Mouse (Mus musculus) thymus, postnatal 25 days (tissue): Measurements from ENCODE around the gene Wsb1.
A peak's percentile ranks its signal among the peaks of the same experiment; 100 is the strongest.
"Not testable (repeated sequence)": the region's sequence is repeated elsewhere in the genome, so short reads cannot be mapped to it uniquely, and the experiment has no call there.

Experiments used
- DNase-seq: peaks from one replicate; pipeline ENCODE4 v3.0.0; 2022

Wsb1 gene

DNA sequence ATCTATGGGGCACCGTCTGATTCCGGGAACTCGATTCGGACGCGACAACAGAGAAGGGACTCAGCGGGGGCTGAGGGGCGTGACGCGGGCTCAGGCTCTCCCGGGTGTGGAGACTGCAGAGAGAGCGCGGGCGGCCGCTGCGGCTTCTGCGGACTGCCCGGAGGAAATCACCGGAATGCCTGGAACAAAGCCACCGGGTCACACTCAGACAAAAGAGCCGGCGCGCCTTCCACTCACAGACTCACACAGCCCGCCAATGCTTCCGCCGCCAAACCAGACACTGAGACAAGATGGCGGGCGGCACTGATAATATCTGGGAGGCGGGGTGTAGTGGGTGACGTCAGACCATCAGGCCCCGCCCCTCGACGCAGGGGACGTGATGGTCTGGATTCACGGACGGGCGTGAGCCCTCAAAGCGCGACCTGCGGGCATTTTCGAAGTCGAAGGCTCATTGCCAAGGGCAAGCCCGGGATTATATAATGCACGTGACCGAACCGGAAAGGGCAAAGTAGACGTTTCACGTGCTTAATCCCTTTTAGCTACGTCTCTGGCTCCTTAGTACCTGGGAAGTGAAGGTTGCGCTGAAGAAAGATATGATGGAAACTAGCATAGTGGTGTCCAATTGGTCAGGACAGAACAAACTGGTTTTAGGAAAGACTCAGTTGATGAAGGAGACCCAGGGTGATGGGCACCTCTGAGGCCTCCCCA, at the start of gene Wsb1:
Gene Wsb1, minus strand, starts transcription at position 281 of the 708 bp plus-strand sequence.
- DNase-seq: peak; percentile 94

DNA sequence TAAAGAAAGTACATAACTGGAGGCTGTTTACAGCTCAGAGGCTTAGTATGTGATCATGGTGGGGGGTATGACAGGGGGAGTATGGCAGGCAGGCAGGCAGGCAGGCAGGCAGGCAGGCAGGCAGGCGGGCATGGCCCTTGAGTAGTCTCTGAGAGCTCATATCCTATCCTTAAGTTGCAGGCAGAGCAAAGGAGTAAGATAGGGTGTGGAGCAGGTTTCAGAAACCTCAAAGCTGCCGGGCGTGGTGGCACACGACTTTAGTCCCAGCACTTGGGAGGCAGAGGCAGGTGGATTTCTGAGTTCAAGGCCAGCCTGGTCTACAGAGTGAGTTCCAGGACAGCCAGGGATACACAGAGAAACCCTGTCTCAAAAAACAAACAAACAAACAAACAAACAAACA, 49.8 kb upstream of the Wsb1 start:
- not testable (repeated sequence) for DNase-seq

GRCm38 (mm10) chr11:79303109-79303508, 48.6 kb upstream of the Wsb1 start:
- DNase-seq: no peak

GRCm38 (mm10) chr11:79299719-79300431, 45.4 kb upstream of the Wsb1 start:
- DNase-seq: no peak

- DNase-seq: no peak
These were observed 42.5 kb upstream of the Wsb1 start, which contains the start of gene Gm9964 for GRCm38 (mm10) chr11:79296856-79297491. Gm9964 (minus strand) TSS chr11:79296906.

DNA sequence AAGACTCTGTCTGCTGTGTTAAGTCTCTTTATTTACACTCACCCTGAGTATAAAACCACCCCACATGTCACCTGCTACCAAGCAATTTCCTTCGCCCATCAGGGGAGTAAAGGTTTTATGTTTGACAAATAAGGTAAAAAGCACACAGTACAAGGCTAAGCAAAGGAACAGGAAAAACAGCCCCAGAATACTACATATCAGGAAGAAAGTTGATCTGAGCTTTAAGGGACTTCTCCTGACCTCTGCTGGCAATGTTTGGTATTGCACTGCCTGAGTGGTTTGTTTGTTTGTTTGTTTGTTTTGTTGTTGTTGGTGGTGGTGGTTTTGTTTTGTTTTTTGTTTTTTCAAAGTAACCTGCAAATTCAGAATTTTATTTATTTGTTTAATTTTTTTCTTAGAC, 41.7 kb upstream of the Wsb1 start:
- DNase-seq: peak; percentile 41

DNA sequence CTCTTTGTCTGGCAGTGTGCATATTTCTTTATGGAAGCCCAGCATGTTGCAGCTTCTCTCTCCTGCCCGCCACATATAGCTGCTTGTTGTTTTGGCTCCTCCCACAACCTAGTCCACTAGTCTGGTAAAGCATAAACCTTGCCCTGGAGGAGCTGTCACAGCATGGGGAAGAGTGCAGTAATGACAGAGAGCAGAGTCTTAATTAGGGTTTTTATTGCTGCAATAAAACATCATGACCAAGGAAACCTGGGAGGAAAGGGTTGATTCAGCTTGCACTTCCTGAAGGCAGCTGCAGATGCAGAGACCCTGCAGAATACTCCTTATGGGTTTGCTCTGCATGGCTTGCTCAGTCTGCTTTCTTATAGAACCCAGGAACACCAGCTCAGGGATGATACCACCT, 39.5 kb upstream of the Wsb1 start:
- no peak for DNase-seq

- no peak for DNase-seq
These were observed 38.6 kb upstream of the Wsb1 start for GRCm38 (mm10) chr11:79293025-79293424.

DNA sequence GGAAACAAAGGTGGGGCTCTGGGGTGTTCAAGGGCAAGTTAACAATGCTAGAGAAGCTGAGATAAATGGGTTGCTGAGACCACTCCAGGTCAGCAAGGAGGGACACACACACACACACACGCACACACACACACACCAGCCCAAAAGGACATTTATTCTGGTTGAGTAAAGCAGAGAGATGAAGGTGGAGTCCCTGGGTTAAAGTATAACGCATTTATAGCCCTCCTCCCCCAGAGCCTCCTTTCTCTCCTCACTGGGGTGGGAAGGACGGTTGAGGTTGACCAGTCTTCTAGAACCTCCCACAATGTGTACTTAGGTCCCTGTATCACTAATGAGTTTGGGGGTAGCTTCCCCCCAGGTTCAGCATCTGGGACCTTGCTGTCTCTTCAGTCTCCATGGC, 37.7 kb upstream of the Wsb1 start:
- no peak for DNase-seq

DNA sequence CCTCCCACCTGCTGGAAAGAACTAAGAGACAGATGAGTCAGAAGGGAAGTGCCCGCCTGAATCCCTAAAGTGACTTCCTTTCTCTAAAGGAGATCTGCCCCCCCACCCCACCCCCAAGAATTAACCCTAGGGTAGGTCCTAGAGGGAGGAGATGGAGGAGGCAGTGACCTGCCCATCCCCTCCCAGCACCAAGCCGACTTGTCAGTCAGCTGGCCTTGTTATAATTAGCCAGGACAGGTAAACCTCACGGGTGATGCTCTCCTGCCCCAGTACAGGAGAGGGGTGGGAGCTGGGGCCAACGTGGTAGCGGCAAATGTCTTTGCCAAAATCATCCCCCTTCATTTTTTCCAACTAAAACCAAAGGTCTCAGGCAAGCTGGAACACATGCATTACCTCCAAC, 37.2 kb upstream of the Wsb1 start:
- DNase-seq: no peak

DNA sequence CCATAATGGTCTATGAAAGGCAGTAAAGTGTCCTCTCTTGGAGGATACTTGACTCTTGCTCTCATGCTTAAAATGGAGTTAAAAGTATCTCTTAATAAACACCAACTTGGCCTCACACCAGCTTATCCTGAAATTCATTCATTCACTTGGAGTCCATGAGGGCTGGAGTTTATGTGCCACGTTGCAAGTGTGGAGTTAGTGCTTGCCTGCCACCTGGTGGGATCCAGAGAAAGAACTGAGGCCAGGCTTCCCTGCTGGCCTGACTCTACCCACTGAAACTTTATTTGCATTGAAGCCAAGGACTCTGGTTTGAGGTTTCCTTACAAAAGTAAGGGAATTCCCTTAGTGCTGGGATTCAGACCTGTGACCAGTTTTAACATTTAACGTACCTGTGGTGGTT, 36.0 kb upstream of the Wsb1 start:
- no peak for DNase-seq

- DNase-seq: no peak
These were observed 34.6 kb upstream of the Wsb1 start for GRCm38 (mm10) chr11:79288913-79289640.

- DNase-seq: no peak
These were observed 33.9 kb upstream of the Wsb1 start for GRCm38 (mm10) chr11:79288278-79288843.

DNA sequence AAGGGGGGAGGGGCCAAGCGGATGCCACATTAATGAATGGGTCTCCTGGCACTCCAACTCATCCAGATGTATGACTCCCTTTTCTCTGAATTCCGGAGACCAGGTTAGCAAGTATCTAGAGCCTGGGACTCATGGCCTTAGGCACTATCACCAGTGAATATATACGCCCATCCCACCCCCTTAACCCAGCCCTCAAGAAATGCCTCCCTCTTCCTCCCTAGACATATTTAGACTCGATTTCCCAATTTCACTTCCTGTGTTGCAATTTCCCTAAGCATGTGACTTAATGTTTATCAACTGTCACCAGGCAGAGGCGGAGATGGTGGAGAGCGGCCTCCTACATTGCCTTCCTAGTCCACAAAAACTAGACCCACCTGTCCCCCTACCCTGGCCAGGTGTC, 33.0 kb upstream of the Wsb1 start:
- DNase-seq: no peak

GRCm38 (mm10) chr11:79286305-79286799, 31.9 kb upstream of the Wsb1 start:
- no peak for DNase-seq

DNA sequence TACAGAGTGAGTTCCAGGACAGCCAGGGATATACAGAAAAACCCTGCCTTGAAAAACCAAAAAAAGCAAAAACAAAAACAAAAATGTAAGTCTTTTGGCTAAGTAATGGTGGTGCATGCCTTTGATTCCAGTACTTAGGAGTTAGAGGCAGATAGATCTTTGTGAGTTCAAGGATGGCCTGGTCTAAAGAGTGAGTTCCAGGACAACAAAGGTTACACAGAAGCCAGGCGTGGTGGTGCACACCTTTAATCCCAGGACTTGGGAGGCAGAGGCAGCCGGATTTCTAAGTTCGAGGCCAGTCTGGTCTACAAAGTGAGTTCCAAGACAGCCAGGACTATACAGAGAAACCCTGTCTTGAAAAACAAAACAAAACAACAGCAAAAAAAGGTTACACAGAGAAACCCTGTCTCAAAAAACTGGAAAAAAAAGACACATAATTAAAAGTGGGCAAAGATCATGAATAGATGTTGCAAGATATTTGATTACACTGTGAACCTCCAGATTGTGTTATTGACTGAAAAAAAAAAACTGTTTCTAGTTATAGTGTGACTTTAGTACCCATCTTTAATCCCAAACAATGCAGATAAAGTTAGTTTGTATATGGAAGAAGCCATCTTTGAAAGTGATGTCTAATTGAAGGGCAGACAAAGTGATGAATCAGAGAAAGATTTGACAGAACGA, 29.0 kb upstream of the Wsb1 start:
- DNase-seq: no peak

DNA sequence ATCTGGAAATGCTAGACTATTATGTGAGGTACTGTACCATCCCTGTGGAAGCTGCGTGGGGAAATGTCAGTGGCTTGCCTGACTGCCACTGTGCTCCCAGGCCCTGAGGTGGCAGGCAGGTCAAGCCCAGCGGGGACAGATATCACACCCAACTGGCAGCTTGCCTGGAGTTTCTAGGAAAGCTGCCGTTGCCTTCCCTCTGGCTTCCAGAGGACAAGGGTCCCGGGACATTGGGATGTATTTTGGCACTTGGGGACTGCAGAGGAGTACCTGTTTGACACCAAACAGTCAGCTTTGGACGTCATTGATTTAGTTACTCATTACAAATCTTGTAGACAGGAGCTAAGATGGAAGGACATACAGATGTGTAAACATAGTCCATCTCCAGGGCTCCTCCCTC, 26.9 kb upstream of the Wsb1 start:
- no peak for DNase-seq

GRCm38 (mm10) chr11:79279732-79280405, 25.4 kb upstream of the Wsb1 start:
- DNase-seq: no peak

DNA sequence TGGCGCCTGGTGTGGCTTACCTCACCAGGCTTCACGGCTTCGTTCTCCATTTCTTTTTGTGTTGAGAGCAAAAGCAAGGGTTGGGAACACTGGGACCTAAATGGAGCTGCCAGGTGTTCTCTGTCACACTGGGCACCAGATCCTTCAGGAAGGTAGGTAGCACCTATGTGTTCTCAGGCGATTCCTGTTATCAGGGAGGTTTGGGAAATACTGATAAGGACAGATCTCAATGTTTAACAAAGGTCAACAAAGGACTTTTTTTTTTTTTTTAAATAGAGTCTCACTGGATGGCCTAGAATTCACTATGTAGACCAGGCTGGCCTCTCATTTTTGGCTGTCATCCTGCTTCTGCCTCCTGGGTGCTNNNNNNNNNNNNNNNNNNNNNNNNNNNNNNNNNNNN, 19.3 kb upstream of the Wsb1 start:
- no peak for DNase-seq

- DNase-seq: no peak
These were observed 18.6 kb upstream of the Wsb1 start for GRCm38 (mm10) chr11:79273039-79273438.

DNA sequence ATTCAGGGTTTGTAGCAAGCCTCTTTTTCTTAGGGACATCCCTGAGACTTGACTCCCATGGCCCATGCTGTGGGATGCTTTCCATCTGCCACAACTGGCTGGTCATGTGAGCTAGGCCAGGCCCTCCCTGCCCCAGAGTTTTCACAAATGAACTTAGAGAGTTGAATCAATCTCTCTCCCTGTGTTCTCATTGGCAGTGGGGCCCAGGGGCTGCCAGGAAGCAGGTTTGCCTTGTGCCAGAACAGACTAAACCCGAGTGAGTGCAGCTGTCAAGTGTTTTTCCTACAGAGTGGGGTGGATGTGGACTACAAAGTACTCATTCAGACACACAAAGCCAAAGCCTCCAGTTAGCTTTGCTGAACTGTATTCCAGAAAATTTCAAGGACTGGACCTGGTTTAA, 12.7 kb upstream of the Wsb1 start:
- peak; percentile 6 for DNase-seq

- no peak for DNase-seq
These were observed 9.9 kb upstream of the Wsb1 start for GRCm38 (mm10) chr11:79264376-79264775.
